Mouse (Mus musculus) kidney, adult 2 months (tissue): ENCODE data around the gene Zfp420. TPM values are rescaled to one million over a fixed set of nuclear protein-coding genes. Genes with fewer than 3 reads are reported as not detected.

Experiments used
- DNase-seq: peaks from one replicate; pipeline ENCODE4 v3.0.0; 2021
- H3K27ac ChIP-seq: fragments of 200-500 bp; 2 replicates; pipeline ENCODE4 v1.5.1; 2012; ENCODE audit warnings: low read depth, low read length, control low read depth, inconsistent platforms; ENCODE audit not compliant: insufficient read depth
- H3K27me3 ChIP-seq: fragments of 200-500 bp; replicated peaks from 2 replicates; pipeline ENCODE4 v1.6.1; 2012; ENCODE audit warnings: mild to moderate bottlenecking, moderate library complexity, low read length, inconsistent platforms; ENCODE audit not compliant: control insufficient read depth, insufficient read depth
- H3K36me3 ChIP-seq: fragments of 200-500 bp; 2 replicates; pipeline ENCODE4 v1.6.1; 2012; ENCODE audit warnings: mild to moderate bottlenecking, moderate library complexity, low read length, inconsistent platforms; ENCODE audit not compliant: control insufficient read depth, insufficient read depth
- H3K4me1 ChIP-seq: fragments of 200-500 bp; 2 replicates; pipeline ENCODE4 v1.6.1; 2011; ENCODE audit warnings: low read length; ENCODE audit not compliant: control insufficient read depth, insufficient read depth
- H3K4me3 ChIP-seq: fragments of 200-500 bp; 2 replicates; pipeline ENCODE4 v1.5.1; 2011; ENCODE audit warnings: mild to moderate bottlenecking, low read depth, low read length, control low read depth; ENCODE audit not compliant: insufficient read depth
- CTCF ChIP-seq: fragments of 200-500 bp; conservative IDR thresholded peaks from 2 replicates; pipeline ENCODE4 v1.5.1; 2011; ENCODE audit warnings: low read depth, mild to moderate bottlenecking, control low read depth, low read length, moderate library complexity, mixed read lengths; ENCODE audit not compliant: insufficient read depth, insufficient read length
- POLR2A ChIP-seq: fragments of 200-500 bp; IDR thresholded peaks from one replicate; pipeline ENCODE4 v1.6.1; 2011; ENCODE audit warnings: low read depth, low read length, control low read depth
- WGBS: fragments of 180-500 bp; shearing (Covaris S2); methylation state at CpG from one replicate; pipeline ENCODE4 v1.1.7; 2018; 5-methylcytosine and 5-hydroxymethylcytosine counted together
- polyA plus RNA-seq: library from polyadenylated mRNA; depleted of rRNA; stranded (reverse); fragments of >200 nt; gene quantifications from 2 replicates; pipeline ENCODE4 v1.2.3, GENCODE M21; 2012

Gene Zfp420
- polyA plus RNA-seq, 1 experiment: 1.8 TPM

DNA sequence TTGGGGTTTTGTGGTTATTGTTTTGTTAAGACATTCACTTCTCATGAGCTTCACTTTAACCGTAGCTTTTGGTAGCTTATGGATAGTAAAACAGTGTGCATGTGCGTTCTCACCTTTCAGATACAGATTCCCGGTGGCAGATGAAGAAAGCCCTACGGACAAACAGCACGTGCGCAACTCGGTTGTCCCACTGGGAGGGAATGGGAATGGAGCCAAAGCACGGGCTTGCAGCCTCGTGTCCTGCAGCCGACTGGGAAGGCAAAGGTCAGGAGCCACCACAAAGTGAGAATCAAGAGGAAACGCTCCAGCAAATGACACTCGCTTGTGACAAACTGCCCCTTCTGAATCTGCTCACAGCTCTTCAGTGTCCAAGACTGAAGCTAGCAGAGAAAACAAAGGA is 31.8 kb upstream of the Zfp420 start:
- H3K36me3 ChIP-seq: peaks cover 24% of the 10 kb centered on the region
- TF ChIP-seq CTCF (no peak), POLR2A (no peak)
- no peak overlapping the region for H3K27ac ChIP-seq
- H3K27me3 ChIP-seq: no peaks in the 10 kb centered on the region
- 78% methylated on average over 12 of the region's 12 CpGs for WGBS
- H3K4me3 ChIP-seq: no peak overlapping the region
- H3K4me1 ChIP-seq: no peaks in the 10 kb centered on the region
- peak; percentile 82 for DNase-seq

GRCm38 (mm10) chr7:29829804-29830203 is 30.0 kb upstream of the Zfp420 start:
- no peak for TF ChIP-seq CTCF
- TF ChIP-seq POLR2A: no peak
- H3K4me1 ChIP-seq: no peaks in the 10 kb centered on the region
- H3K36me3 ChIP-seq: peaks cover 23% of the 10 kb centered on the region
- H3K27me3 ChIP-seq: no peaks in the 10 kb centered on the region
- WGBS: 52% methylated on average over 12 of the region's 12 CpGs
- DNase-seq: peak; percentile 23
- H3K4me3 ChIP-seq: no peak overlapping the region
- no peak overlapping the region for H3K27ac ChIP-seq

GRCm38 (mm10) chr7:29836816-29837215 is 23.0 kb upstream of the Zfp420 start:
- no peak for DNase-seq
- 92% methylated on average over 1 of the region's 1 CpGs for WGBS
- TF ChIP-seq POLR2A (no peak), CTCF (no peak)

GRCm38 (mm10) chr7:29839256-29839655 is 20.5 kb upstream of the Zfp420 start:
- Histone ChIP-seq H3K4me3 (no peak overlapping the region), H3K27ac (no peak overlapping the region), H3K4me1 (peaks cover 8% of the 10 kb centered on the region; the same call in 1 of the 2 replicates), H3K27me3 (no peaks in the 10 kb centered on the region), H3K36me3 (no peaks in the 10 kb centered on the region)
- no peak for DNase-seq
- TF ChIP-seq POLR2A (no peak), CTCF (no peak)
- 87% methylated on average over 3 of the region's 3 CpGs for WGBS

More at GRCm38 (mm10) chr7:29836816-29837215, 23.0 kb upstream of the Zfp420 start:
- Histone ChIP-seq H3K36me3 (no peaks in the 10 kb centered on the region), H3K4me1 (peaks cover 5% of the 10 kb centered on the region; the same call in 1 of the 2 replicates), H3K27me3 (no peaks in the 10 kb centered on the region), H3K27ac (no peak overlapping the region), H3K4me3 (no peak overlapping the region)

DNA sequence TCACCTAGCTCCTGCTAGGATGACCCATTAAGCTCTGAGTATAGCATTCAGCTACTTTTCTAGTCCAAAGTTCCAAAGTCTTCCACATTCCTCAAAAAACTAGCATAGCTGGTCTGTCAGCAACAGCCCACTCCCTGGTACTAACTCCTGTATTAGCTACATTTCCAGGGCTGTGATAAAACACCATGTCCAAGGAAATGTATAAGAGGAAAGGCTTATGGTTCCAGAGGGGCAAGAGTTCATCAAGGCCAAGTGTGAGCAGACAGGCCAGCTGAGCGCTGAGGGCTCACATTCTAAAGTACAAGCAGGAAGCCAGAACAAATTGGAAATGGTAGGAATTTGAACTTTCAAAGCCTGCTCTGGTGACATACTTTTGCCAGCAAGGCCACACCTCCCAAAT is 17.7 kb upstream of the Zfp420 start:
- Histone ChIP-seq H3K27me3 (no peaks in the 10 kb centered on the region), H3K4me1 (peaks cover 8% of the 10 kb centered on the region; the same call in 1 of the 2 replicates), H3K36me3 (0 out of 2 replicates have a peak, but pooled peaks cover 3% of the 10 kb centered on the region), H3K27ac (peak overlapping the region; percentile 84; the same call in 1 of the 2 replicates), H3K4me3 (no peak overlapping the region)
- peak; percentile 56 for DNase-seq
- TF ChIP-seq CTCF (no peak), POLR2A (no peak)
- 37% methylated on average over 1 of the region's 1 CpGs for WGBS

GRCm38 (mm10) chr7:29844616-29845015 is 15.2 kb upstream of the Zfp420 start:
- DNase-seq: no peak
- no peak overlapping the region for H3K4me3 ChIP-seq
- TF ChIP-seq POLR2A (no peak), CTCF (no peak)
- H3K36me3 ChIP-seq: 0 out of 2 replicates have a peak, but pooled peaks cover 3% of the 10 kb centered on the region
- 90% methylated on average over 5 of the region's 5 CpGs for WGBS
- H3K27me3 ChIP-seq: no peaks in the 10 kb centered on the region
- no peak overlapping the region for H3K27ac ChIP-seq
- H3K4me1 ChIP-seq: peaks cover 8% of the 10 kb centered on the region; the same call in 1 of the 2 replicates

GRCm38 (mm10) chr7:29852831-29853218 is 7.0 kb upstream of the Zfp420 start:
- H3K4me3 ChIP-seq: peak overlapping the region; percentile 73; the same call in 1 of the 2 replicates
- H3K27me3 ChIP-seq: no peaks in the 10 kb centered on the region
- no peak overlapping the region for H3K27ac ChIP-seq
- no peak for TF ChIP-seq CTCF
- no peak for TF ChIP-seq POLR2A
- DNase-seq: no peak
- 52% methylated on average over 9 of the region's 9 CpGs for WGBS
- H3K36me3 ChIP-seq: no peaks in the 10 kb centered on the region
- H3K4me1 ChIP-seq: no peaks in the 10 kb centered on the region
